Comparison of ENCODE assay signal across 2 mouse cellular contexts in the genomic region with DNA sequence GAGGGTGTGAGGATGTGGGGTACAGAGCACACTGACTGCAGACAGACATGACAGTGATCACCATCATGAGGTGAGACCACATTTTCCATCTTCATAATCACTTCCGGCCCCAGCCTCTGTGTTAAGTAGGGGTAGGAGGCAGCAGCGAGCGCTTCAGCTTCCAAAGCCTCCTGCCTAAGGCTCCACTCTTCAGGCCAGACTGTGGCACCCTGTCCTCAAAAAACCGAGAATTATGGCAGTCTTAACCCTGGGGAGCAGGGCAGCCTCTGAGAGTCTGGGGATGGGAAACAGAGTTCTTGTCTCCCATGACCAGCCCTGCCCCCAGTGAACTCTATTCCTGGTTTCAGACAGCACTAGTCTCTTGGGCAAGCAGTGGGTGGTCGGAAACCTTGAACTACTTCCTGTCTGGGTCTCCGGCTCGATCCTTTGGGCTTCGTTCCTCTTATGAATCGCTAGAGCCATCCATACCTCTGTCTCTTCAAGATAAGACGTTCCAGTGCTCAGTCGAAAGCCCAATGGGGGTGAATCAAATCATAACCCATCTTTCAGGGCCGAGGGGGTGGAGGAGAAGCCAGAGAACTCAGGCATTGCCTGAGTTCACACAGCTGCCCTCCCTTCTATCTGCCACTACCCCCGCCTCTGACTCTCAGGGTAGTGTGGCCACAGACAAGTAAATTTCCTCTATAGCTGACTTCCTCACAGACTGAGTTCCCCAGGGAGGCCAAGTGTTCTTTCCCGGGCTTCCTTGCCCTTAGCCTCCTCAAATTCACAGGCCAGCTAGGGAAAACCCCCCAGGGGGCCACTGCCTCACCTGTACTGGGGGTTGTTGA.
TF ChIP-seq lines count a peak whose summit lies in the region.

No protein-coding gene starts in this region.

TF ChIP-seq in C2C12, 6 proteins besides CTCF, POLR2A, EP300 and RAD21:
- TF ChIP-seq FOSL1 (IDR thresholded peaks at IDR 0.05; ENCODE audit: insufficient read depth, low read length, poor library complexity, severe bottlenecking) = no peak
- no peak for TF ChIP-seq USF1 (IDR thresholded peaks at IDR 0.05; ENCODE audit: low read depth)
- no peak for TF ChIP-seq MAX (IDR thresholded peaks at IDR 0.05)
- TF ChIP-seq CEBPB (IDR thresholded peaks at IDR 0.05; ENCODE audit: low read depth) = peak; percentile 37

TF ChIP-seq in MEL, 35 proteins besides CTCF, POLR2A, EP300 and RAD21:
- TF ChIP-seq ZKSCAN1 (IDR thresholded peaks at IDR 0.05; ENCODE audit: low read depth, low read length) (no peak), MXI1 (IDR thresholded peaks at IDR 0.05; ENCODE audit: low read depth, low read length) (no peak), CHD2 (IDR thresholded peaks at IDR 0.05; ENCODE audit: low read length) (no peak; the same call in 1 of the 2 replicates), KAT2A (conservative IDR thresholded peaks at IDR 0.05; ENCODE audit: low read depth, low read length) (no peak), MAX (IDR thresholded peaks at IDR 0.05; ENCODE audit: low read length) (no peak), SMC3 (IDR thresholded peaks at IDR 0.05; ENCODE audit: low read depth, low read length) (no peak), ZC3H11A (IDR thresholded peaks at IDR 0.05; ENCODE audit: low read depth, low read length) (no peak), ELF1 (IDR thresholded peaks at IDR 0.05; ENCODE audit: low read depth, low read length) (peak; percentile 56; the same call in 1 of the 2 replicates), MAZ (IDR thresholded peaks at IDR 0.05; ENCODE audit: low read depth, low read length) (peak; percentile 61; the same call in 1 of the 2 replicates), MYB (IDR thresholded peaks at IDR 0.05; ENCODE audit: low read depth, low read length) (no peak), TBP (IDR thresholded peaks at IDR 0.05; ENCODE audit: low read depth, low read length) (no peak; the same call in none of the 2 replicates), POLR2AphosphoS5 (IDR thresholded peaks at IDR 0.05; ENCODE audit: borderline replicate concordance, low read depth, low read length) (no peak), USF1 (IDR thresholded peaks at IDR 0.05; ENCODE audit: low read depth, low read length) (no peak), TAL1 (IDR thresholded peaks at IDR 0.05; ENCODE audit: low read length) (peak; percentile 92), ZNF384 (IDR thresholded peaks at IDR 0.05; ENCODE audit: low read depth, low read length) (no peak), RCOR1 (IDR thresholded peaks at IDR 0.05; ENCODE audit: low read depth, low read length) (no peak; the same call in none of the 2 replicates), NRF1 (IDR thresholded peaks at IDR 0.05; ENCODE audit: insufficient read depth, low read depth, low read length, poor library complexity, severe bottlenecking) (no peak), E2F4 (IDR thresholded peaks at IDR 0.05; ENCODE audit: borderline replicate concordance, low read depth, low read length) (no peak), MAFK (IDR thresholded peaks at IDR 0.05; ENCODE audit: borderline replicate concordance, low read depth, low read length) (no peak; the same call in 1 of the 2 replicates), NELFE (IDR thresholded peaks at IDR 0.05; ENCODE audit: low read depth, low read length) (peak; percentile 66), USF2 (IDR thresholded peaks at IDR 0.05; ENCODE audit: borderline replicate concordance in 1 of 2, insufficient read depth in 1 of 2, low read depth in 1 of 2, low read length in 2 of 2) (no peak), ZMIZ1 (IDR thresholded peaks at IDR 0.05; ENCODE audit: low read depth, low read length) (no peak; the same call in 1 of the 2 replicates), MYC (IDR thresholded peaks at IDR 0.05; ENCODE audit: low read depth, low read length) (0 out of 2 replicates have a peak, but pooled peaks have one; percentile 17), MEF2A (IDR thresholded peaks at IDR 0.05; ENCODE audit: extremely low read depth, insufficient replicate concordance, low read depth, low read length, poor library complexity, severe bottlenecking) (no peak), SIN3A (IDR thresholded peaks at IDR 0.05; ENCODE audit: low read length) (peak; percentile 74; the same call in 1 of the 2 replicates), CHD1 (IDR thresholded peaks at IDR 0.05; ENCODE audit: low read depth, low read length) (no peak), HCFC1 (IDR thresholded peaks at IDR 0.05; ENCODE audit: low read depth, low read length) (peak; percentile 17; the same call in 1 of the 2 replicates), POLR2AphosphoS2 (IDR thresholded peaks at IDR 0.05; ENCODE audit: low read length) (no peak), TCF12 (IDR thresholded peaks at IDR 0.05; ENCODE audit: low read depth, low read length) (peak; percentile 67), GABPA (IDR thresholded peaks at IDR 0.05; ENCODE audit: low read depth, low read length) (no peak), UBTF (IDR thresholded peaks at IDR 0.05; ENCODE audit: borderline replicate concordance, insufficient read depth, low read depth, low read length) (no peak), ETS1 (IDR thresholded peaks at IDR 0.05; ENCODE audit: low read depth, low read length) (no peak; the same call in 1 of the 2 replicates), JUND (IDR thresholded peaks at IDR 0.05; ENCODE audit: low read depth, low read length) (no peak), BHLHE40 (IDR thresholded peaks at IDR 0.05; ENCODE audit: borderline replicate concordance, low read depth, low read length) (no peak), GATA1 (IDR thresholded peaks at IDR 0.05; ENCODE audit: low read depth, low read length) (peak; percentile 83)
